In the genomic region with DNA sequence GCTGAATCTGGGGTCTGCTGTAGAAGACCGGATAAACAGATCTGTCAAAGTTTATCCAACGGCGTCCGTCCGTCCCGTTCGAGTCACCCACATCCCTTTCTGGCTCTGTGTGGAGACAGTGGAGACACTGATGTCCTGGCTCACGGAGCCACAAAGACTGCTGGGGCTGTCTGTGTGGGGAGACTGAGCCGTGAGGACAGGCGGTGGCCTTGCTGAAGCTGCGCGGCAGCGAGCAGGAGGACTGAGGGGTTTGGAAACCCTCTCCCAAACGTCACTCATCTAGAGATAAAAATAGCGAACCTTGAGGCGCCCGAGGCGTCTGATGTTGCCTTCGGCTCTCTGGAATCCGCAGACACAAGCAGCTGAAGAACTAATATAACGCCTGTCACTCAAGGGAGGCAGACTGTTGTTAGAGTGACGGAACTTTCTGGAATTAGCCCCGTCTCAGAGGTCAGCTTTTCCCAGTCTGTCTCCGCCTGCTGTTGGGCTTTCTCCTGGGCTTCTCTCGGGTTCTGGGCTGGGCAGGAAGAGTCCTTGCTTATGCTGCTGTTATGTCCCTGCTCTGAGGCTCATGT, we compare ENCODE assay signal across 14 mouse cellular contexts.
DNase-seq lines count a peak whose midpoint lies in the region; ATAC-seq and TF ChIP-seq lines count a peak whose summit lies in the region.
"Had no signal": no experiment of that assay in that cellular context is flagged by ENCODE, and none has a peak within 500 bp of the region (broad histone marks: within the 10 kb centered on the region; RNA-seq: fewer than 3 reads in every experiment).

No protein-coding gene starts in this region.

- H3K4me2 ChIP-seq in limb, embryonic 15.5 days: no peak overlapping the region
- H3K4me2 ChIP-seq in forebrain, embryonic 15.5 days (replicated peaks): no peak overlapping the region
- H3K4me2 ChIP-seq: hindbrain, embryonic 14.5 days; liver, embryonic 12.5 days had no signal

- no peak for TF ChIP-seq CTCF in layer of hippocampus, adult 2 months (conservative IDR thresholded peaks at IDR 0.05)

- peak; percentile 83 for DNase-seq in heart, embryonic 10.5 days (ENCODE audit: low spot score)
- DNase-seq in heart, postnatal 14 days: no peak
- no peak for DNase-seq in layer of hippocampus, adult 2 months (ENCODE audit: low spot score in 2 of 2)
- no peak for DNase-seq in layer of hippocampus, adult 8-10 months (ENCODE audit: low spot score in 2 of 2)
- peak; percentile 13 for DNase-seq in embryo, embryonic 10.5 days (ENCODE audit: low spot score)
- DNase-seq in frontal cortex, postnatal 10 days (ENCODE audit: low spot score in 2 of 2): no peak
- DNase-seq: cerebellum, postnatal 10 days; kidney, adult 8-10 months; thymus, postnatal 36 days had no signal

- WGBS in heart, embryonic 10.5 days: 40% methylated on average over 25 of the region's 25 CpGs
- 65% methylated on average over 25 of the region's 25 CpGs for WGBS in limb, embryonic 15.5 days
- WGBS in forebrain, embryonic 15.5 days: 79% methylated on average over 25 of the region's 25 CpGs

- H3K4me3 ChIP-seq in heart, embryonic 10.5 days: peak overlapping the region; percentile 9; the same call in 1 of the 2 replicates
- H3K4me3 ChIP-seq in layer of hippocampus, adult 2 months: no peak overlapping the region
- H3K4me3 ChIP-seq in limb, embryonic 15.5 days: no peak overlapping the region
- H3K4me3 ChIP-seq in forebrain, embryonic 15.5 days: no peak overlapping the region
- H3K4me3 ChIP-seq: liver, embryonic 12.5 days had no signal

- no peaks in the 10 kb centered on the region for H3K9me3 ChIP-seq in heart, embryonic 10.5 days
- no peaks in the 10 kb centered on the region for H3K9me3 ChIP-seq in limb, embryonic 15.5 days
- H3K9me3 ChIP-seq in forebrain, embryonic 15.5 days: 0 out of 2 replicates have a peak, but pooled peaks cover 3% of the 10 kb centered on the region

- ATAC-seq in limb, embryonic 15.5 days (ENCODE audit: insufficient number of reproducible peaks, low FRiP score, low TSS enrichment, low read depth): no peak
- no peak for ATAC-seq in forebrain, embryonic 15.5 days (replicated peaks)
- ATAC-seq: activated CD4-positive, CD25-positive, alpha-beta regulatory T cell, adult 4 months; liver, embryonic 12.5 days had no signal

- H3K27me3 ChIP-seq in heart, embryonic 10.5 days (ENCODE audit: insufficient read depth, poor library complexity, severe bottlenecking): no peaks in the 10 kb centered on the region
- H3K27me3 ChIP-seq in limb, embryonic 15.5 days: no peaks in the 10 kb centered on the region
- H3K27me3 ChIP-seq in forebrain, embryonic 15.5 days: no peaks in the 10 kb centered on the region
- H3K27me3 ChIP-seq: liver, embryonic 12.5 days had no signal

- peaks cover 20% of the 10 kb centered on the region for H3K4me1 ChIP-seq in heart, embryonic 10.5 days
- H3K4me1 ChIP-seq in limb, embryonic 15.5 days: no peaks in the 10 kb centered on the region
- H3K4me1 ChIP-seq in forebrain, embryonic 15.5 days: peaks cover 3% of the 10 kb centered on the region; the same call in 1 of the 2 replicates
- H3K4me1 ChIP-seq: liver, embryonic 12.5 days had no signal

- no peaks in the 10 kb centered on the region for H3K36me3 ChIP-seq in heart, embryonic 10.5 days
- no peaks in the 10 kb centered on the region for H3K36me3 ChIP-seq in limb, embryonic 15.5 days
- H3K36me3 ChIP-seq in forebrain, embryonic 15.5 days: no peaks in the 10 kb centered on the region
- H3K36me3 ChIP-seq: liver, embryonic 12.5 days had no signal

- intact Hi-C loops in heart, postnatal 14 days (cut with DNase I): no loop called here

- no peak overlapping the region for H3K9ac ChIP-seq in limb, embryonic 15.5 days
- H3K9ac ChIP-seq in forebrain, embryonic 15.5 days (replicated peaks): no peak overlapping the region
- H3K9ac ChIP-seq: hindbrain, embryonic 14.5 days; liver, embryonic 12.5 days had no signal

- peak overlapping the region; percentile 83 for H3K27ac ChIP-seq in heart, embryonic 10.5 days
- 0 out of 2 replicates have a peak overlapping the region, but pooled peaks have one; percentile 23 for H3K27ac ChIP-seq in layer of hippocampus, adult 2 months
- 0 out of 2 replicates have a peak overlapping the region, but pooled peaks have one; percentile 7 for H3K27ac ChIP-seq in limb, embryonic 15.5 days
- no peak overlapping the region for H3K27ac ChIP-seq in forebrain, embryonic 15.5 days (replicated peaks)
- H3K27ac ChIP-seq: hindbrain, embryonic 14.5 days; liver, embryonic 12.5 days had no signal

Comparison
In these comparisons a context has a peak if more than half of its experiments do, and no peak if none do; other contexts are left out.
1. DNase-seq: peak in heart, embryonic 10.5 days (single experiment) and embryo, embryonic 10.5 days (single experiment); none in heart, postnatal 14 days (0 of 2), layer of hippocampus, adult 2 months (0 of 2), layer of hippocampus, adult 8-10 months (0 of 2) and frontal cortex, postnatal 10 days (0 of 2).